Mouse (Mus musculus) CD8-positive naive resting alpha-beta T cell, adult 2 months (primary cell): ENCODE results near the gene Cxcl13.
"Not testable (repeated sequence)": the region's sequence is repeated elsewhere in the genome, so short reads cannot be mapped to it uniquely, and the experiment has no call there.

Source experiments
- DNase-seq, 2 experiments: peaks; one replicate each; pipeline ENCODE4 v3.0.0; 2022; ENCODE audit warnings: low read depth in 2 of 2, low spot score in 2 of 2

Cxcl13 gene

GRCm38 (mm10) chr5:95956651-95957050 lies at the start of gene Cxcl13:
Gene Cxcl13, plus strand, starts transcription at chr5:95956951.
- DNase-seq = no peak

- no peak for DNase-seq
Observed at GRCm38 (mm10) chr5:95911006-95911405, 45.7 kb upstream of the Cxcl13 start.

DNA sequence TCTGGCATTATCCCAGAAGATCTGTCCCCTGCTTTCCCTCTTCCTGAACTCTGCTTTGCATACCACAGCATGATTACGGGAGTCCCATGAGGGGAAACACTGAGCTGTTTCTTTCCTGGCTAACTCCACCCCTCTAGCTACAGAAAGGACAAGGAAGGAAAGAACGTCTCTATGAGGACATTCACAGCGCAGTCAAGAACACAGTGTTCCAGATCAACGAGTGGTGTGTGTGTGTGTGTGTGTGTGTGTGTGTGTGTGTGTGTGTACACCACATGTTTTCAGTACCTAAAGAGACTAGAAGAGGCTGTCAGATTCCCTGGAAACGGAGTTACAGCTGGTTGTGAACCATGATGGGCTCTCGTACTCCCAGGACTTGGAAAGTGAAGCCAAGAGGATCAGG lies 38.3 kb upstream of the Cxcl13 start:
- DNase-seq = no peak

DNA sequence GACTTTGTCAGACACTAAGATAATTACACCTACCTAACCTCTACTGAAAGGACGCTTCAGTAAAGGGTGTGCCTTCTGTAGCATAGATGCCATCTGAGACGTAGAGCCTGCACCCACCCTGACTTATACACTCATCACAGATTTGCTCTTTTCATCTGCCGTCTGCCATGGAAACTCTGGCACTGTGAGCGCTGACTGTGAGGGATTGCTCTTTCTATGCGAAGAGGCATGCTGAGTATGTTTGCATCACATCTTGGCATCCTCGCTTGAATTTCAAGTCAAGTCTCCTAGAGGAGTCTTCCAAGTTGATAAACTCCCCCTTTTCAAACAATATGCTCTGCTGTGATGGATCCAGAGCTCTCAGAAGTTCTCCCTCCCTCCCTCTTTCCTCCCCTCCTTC lies 32.7 kb upstream of the Cxcl13 start:
- no peak for DNase-seq

DNA sequence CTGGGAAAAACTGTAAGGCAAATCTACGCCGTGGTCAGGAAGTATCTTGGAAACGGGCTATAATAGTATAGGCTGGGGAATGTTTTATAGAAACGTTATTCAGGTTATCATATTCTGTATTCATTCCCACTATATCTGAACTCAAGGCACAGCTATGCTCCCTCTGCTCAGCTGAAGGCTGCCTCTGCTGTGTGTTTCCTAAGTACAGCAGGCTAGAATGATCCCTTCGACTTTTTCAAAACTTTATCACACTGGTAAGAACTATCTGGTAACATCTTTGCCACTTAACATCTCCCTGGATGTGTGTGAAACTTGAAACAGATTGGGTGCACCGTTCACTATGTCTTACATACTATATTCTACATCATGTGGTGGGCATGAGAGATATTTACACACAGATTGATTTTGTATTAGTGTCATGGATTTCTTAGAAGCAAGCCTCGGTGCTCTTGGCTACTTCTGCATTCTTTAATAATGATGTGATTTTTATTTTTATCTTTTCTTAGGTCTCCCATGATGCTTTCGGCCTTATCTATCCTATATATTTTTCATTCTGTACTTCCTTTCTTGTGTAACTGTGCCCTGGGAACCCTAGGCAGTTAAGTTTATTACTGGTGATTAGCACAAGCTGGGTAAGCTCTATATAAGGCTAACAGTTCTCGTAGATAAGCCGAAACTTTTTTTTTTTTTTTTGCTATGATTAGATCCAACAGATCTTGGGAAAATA lies 31.4 kb upstream of the Cxcl13 start:
- no peak for DNase-seq

GRCm38 (mm10) chr5:95925931-95926263 lies 30.9 kb upstream of the Cxcl13 start:
- DNase-seq = no peak

- DNase-seq = no peak
Observed at GRCm38 (mm10) chr5:95935035-95935434, 21.7 kb upstream of the Cxcl13 start.

DNA sequence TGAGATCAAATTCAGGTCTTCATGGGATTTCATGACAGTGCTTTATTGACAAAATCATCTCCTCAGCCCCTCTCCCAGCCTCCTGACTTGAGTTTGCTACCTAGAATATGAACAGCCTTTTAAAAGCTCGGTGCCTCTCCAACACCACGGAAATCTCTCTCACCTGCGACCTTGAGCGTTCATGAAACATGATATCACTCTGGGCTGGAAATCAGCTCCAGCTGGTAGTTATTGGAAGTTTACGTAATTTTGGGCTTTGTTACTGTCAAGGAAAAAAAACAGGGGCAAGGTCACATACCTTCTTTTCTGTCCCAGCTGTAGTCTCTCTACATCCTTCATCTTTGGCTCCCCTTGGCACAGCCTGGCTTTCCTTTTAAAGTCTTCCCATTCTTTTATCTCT lies 20.7 kb upstream of the Cxcl13 start:
- DNase-seq = no peak

DNA sequence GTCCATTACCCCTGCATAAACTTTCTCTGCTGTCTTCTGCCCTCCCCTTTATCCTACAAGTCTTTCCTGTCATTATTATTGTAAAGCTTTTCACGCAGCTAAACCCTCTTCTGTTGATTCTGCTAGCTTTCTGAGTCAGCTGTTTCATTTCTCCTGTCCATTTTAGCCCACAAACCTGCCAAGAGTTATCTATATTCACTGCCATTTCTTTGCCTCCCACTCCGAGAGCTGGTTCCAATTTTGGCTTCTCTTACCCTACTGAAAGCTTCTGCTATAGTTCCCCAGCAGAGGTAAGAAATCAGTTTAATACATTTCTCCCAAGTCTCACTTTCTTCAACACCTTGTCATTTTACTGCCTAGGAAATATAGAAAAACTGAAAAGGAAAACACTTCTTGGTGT lies 19.6 kb upstream of the Cxcl13 start:
- DNase-seq = no peak

- DNase-seq = no peak
Observed at GRCm38 (mm10) chr5:95938044-95938625, 18.6 kb upstream of the Cxcl13 start.

- DNase-seq = no peak
Observed at GRCm38 (mm10) chr5:95940682-95941221, 16.0 kb upstream of the Cxcl13 start.

GRCm38 (mm10) chr5:95941562-95941961 lies 15.2 kb upstream of the Cxcl13 start:
- DNase-seq = no peak

- no peak for DNase-seq
Observed at GRCm38 (mm10) chr5:95945120-95945519, 11.6 kb upstream of the Cxcl13 start.

GRCm38 (mm10) chr5:95946344-95946743 lies 10.4 kb upstream of the Cxcl13 start:
- no peak for DNase-seq

DNA sequence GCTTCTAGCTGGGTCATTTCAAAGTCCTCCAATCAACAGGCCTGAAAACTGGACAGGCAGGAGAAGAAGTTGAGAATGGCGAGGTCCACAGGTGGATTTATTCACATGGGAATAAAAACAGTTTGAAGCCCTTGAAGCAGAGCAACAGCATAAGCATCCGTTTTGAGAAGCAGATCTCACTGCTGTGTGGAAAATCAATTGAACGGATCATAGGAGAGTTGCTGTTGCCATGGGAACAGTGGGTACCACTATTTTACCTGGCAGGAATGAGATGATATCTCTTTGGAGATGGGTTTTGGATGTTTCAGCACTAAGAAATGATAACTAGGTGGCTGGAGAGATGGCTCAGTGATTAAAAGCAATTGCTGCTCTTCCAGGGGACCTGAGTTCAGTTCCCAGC lies 8.1 kb upstream of the Cxcl13 start:
- DNase-seq = no peak

GRCm38 (mm10) chr5:95949946-95950701 lies 6.6 kb upstream of the Cxcl13 start:
- no peak for DNase-seq

- DNase-seq = no peak
Observed at GRCm38 (mm10) chr5:95964940-95965339, 8.2 kb downstream of the Cxcl13 start.

DNA sequence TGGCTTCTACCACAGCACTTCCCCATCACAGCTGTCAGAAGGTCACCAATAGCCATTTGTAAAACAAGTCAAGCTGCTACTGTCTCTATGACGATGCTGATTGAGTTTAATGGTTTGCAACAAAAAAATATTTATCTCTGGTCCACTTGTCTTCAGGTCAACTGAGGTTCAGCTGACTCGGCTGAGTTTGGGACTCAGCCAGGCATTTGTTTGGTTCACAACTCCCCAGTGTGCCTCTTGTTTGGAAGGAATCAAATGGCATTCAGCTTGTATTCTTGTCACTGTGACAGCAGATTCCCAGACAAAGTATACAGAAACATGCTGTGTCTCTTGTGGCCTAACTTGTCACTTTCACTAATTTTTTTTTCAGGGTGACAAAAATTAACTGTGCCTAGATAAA lies 9.9 kb downstream of the Cxcl13 start:
- DNase-seq = no peak

GRCm38 (mm10) chr5:95970845-95971244 lies 14.1 kb downstream of the Cxcl13 start:
- peak in 1 of 2 experiments; percentile 21 for DNase-seq

- DNase-seq = no peak
Observed at GRCm38 (mm10) chr5:95972208-95972607, 15.5 kb downstream of the Cxcl13 start.

- not testable (repeated sequence) for DNase-seq
Observed at GRCm38 (mm10) chr5:95973806-95974205, 17.1 kb downstream of the Cxcl13 start.

DNA sequence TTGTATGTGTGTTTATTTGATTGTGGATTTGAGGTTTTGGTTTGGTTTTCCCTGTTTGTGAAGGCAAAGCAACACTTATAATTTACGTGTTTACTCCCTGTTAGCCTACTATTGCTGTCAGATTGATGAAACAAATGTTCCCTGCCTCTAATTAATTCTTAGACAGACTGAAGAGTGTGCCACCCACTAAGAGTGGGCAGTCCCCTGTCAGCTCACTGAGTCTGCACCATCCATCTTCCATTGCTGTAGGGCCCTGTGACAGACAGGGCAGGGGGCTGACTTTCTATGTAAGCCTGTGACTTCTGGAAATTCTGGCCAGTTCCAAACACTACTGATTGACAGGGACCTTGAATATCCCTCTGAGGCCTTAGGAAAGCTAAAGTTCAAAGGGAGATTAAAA lies 19.5 kb downstream of the Cxcl13 start:
- no peak for DNase-seq
